Mouse (Mus musculus): ENCODE data around the gene Rgs11.

GRCm38 (mm10) chr17:26202737-26203136, at the start of gene Rgs11:
- TF ChIP-seq GATA1 (IDR thresholded peaks at IDR 0.05; ENCODE audit: borderline replicate concordance, low read length) (no peak), FLI1 (IDR thresholded peaks at IDR 0.05; ENCODE audit: low read length) (no peak)

Measured in megakaryocyte, embryonic 14.5 days (primary cell).